Mouse (Mus musculus) lung, postnatal 0 days (tissue): Measurements from ENCODE around the gene Tnr.

Experiments
- CTCF ChIP-seq: IDR thresholded peaks from 2 replicates; pipeline ENCODE4 v1.5.1; 2016; ENCODE audit warnings: antibody characterized with exemption, mild to moderate bottlenecking
- EP300 ChIP-seq: IDR thresholded peaks from 2 replicates; pipeline ENCODE4 v1.6.1; 2016; ENCODE audit warnings: antibody characterized with exemption, mild to moderate bottlenecking, control low read depth

DNA sequence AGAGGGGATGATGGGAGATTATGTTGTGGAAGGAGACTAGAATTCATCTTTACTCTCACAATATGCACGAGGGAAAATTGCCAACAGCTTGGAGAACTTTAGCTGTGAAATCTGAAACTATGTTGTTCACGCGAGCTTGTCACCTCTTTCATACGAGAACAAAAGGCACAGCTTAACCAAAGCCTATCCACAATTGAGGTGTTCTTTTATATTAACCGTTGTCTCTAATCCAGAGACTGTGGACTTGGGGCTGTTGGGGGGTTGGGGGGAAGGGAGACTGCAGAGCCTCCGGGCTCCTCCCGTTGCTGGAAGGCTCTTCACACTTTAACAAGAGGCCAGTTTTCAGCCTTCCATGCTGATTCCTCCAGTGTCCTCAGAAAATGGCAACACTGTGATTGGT, 14.5 kb downstream of the Tnr start:
- TF ChIP-seq CTCF (no peak), EP300 (no peak)
